Mouse (Mus musculus): ENCODE measurements at regions not wholly inside any gene's neighbourhood (a gene's known extent, or its start where the extent isn't known, plus 50 kb on each side); places are given as distances from the start of the nearest gene placed in this dataset.

GRCm38 (mm10) chr1:90311649-90312442 lies 108.1 kb downstream of the Ackr3 start:
- Histone ChIP-seq H3K9ac (replicated peaks; ENCODE audit: low read length) (no peak overlapping the region), H3K36me3 (ENCODE audit: insufficient read depth, low read length) (no peaks in the 10 kb centered on the region), H3K27ac (ENCODE audit: low read length) (no peak overlapping the region), H3K4me1 (ENCODE audit: insufficient read depth, low read length) (peaks cover 4% of the 10 kb centered on the region; the same call in 1 of the 2 replicates), H3K9me3 (ENCODE audit: low read length) (no peaks in the 10 kb centered on the region), H3K4me3 (ENCODE audit: low read length) (no peak overlapping the region), H3K4me2 (replicated peaks; ENCODE audit: low read depth, low read length) (no peak overlapping the region), H3K27me3 (ENCODE audit: insufficient read depth, low read length) (no peaks in the 10 kb centered on the region)
- 58% methylated on average over 8 of the region's 8 CpGs for WGBS
- no peak for ATAC-seq (ENCODE audit: low FRiP score, low TSS enrichment)

DNA sequence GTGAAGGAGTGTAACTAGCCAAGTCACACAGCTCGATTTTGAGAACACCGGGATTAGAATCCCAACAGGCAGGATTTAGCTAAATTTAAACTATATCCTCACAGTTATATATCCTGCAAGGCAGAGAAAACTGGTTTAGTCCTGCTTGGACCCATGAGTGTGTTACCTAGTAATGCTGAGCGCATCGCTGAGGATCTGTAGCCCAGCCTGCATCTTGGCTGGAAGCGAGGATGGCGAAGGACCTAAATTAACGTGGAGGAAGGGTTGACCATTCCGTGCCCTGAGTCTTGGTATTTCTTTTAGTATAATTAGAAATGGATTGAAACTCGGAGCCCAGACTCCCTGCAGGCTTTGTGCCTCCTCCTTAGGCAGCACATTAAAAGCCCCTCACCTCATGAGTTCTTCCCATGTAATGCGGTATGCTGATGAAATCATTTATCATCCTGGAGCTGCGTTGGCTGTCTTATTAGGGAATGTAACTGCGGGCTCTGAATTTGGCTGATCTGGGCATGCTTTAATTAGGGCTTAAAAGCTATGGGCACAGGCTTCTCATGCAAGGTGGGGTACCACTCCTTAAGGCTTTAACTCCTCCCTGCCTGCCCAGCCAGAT lies 110.1 kb downstream of the Ackr3 start:
- Histone ChIP-seq H3K27me3 (ENCODE audit: insufficient read depth, low read length) (no peaks in the 10 kb centered on the region), H3K4me1 (ENCODE audit: insufficient read depth, low read length) (peaks cover 4% of the 10 kb centered on the region; the same call in 1 of the 2 replicates), H3K4me3 (ENCODE audit: low read length) (no peak overlapping the region), H3K27ac (ENCODE audit: low read length) (no peak overlapping the region), H3K9me3 (ENCODE audit: low read length) (no peaks in the 10 kb centered on the region), H3K36me3 (ENCODE audit: insufficient read depth, low read length) (no peaks in the 10 kb centered on the region), H3K9ac (replicated peaks; ENCODE audit: low read length) (no peak overlapping the region), H3K4me2 (replicated peaks; ENCODE audit: low read depth, low read length) (no peak overlapping the region)
- WGBS, result 86% methylated on average over 12 of the region's 12 CpGs
- ATAC-seq (ENCODE audit: low FRiP score, low TSS enrichment), result no peak

DNA sequence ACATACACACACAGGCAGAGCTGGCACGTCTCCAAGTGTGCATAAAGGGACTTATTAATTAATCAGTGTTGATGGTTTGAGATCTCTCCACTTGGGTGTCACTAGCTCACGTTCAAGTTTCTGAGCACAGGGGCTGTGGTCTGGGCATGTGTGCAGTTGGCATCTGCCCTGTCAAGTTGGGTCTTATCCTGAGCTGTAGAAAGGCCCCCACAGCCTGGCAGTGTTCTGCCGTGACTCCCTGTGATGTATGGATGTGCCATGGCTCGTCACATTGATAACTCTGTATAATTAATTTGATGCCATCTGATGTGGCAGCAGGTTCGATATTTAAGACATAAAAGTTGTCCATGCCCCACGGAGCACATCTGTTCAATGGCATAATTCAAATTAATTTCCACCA lies 114.1 kb downstream of the Ackr3 start:
- WGBS, result 70% methylated on average over 6 of the region's 6 CpGs
- no peaks in the 10 kb centered on the region for H3K4me1 ChIP-seq (ENCODE audit: insufficient read depth, low read length)
- H3K27ac ChIP-seq (ENCODE audit: low read length), result no peak overlapping the region
- no peaks in the 10 kb centered on the region for H3K9me3 ChIP-seq (ENCODE audit: low read length)
- H3K4me3 ChIP-seq (ENCODE audit: low read length), result no peak overlapping the region
- H3K9ac ChIP-seq (replicated peaks; ENCODE audit: low read length), result no peak overlapping the region
- no peak overlapping the region for H3K4me2 ChIP-seq (replicated peaks; ENCODE audit: low read depth, low read length)
- H3K36me3 ChIP-seq (ENCODE audit: insufficient read depth, low read length), result no peaks in the 10 kb centered on the region
- no peak for ATAC-seq (ENCODE audit: low FRiP score, low TSS enrichment)
- no peaks in the 10 kb centered on the region for H3K27me3 ChIP-seq (ENCODE audit: insufficient read depth, low read length)

DNA sequence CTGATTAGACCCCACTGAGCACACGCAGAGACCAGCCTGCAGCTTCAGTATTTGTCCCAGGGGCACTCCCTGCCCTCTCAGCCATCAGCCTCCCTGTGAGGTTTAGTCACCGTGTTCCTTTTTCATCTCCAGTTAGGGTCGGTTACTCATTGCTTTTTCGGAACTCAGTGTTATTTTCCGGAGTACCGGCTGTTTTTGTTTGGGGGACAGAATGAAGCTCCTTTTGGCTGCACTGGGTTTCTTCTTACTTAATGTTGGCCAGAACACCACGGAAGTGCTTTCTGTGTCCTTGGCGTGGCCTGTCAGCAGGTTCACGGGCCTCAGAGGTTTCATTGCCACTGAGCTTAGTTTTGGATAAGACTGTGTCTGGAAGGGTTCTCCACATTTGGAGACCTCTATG lies 114.7 kb downstream of the Ackr3 start:
- Histone ChIP-seq H3K27me3 (ENCODE audit: insufficient read depth, low read length) (no peaks in the 10 kb centered on the region), H3K4me3 (ENCODE audit: low read length) (no peak overlapping the region), H3K9ac (replicated peaks; ENCODE audit: low read length) (no peak overlapping the region), H3K36me3 (ENCODE audit: insufficient read depth, low read length) (no peaks in the 10 kb centered on the region), H3K9me3 (ENCODE audit: low read length) (no peaks in the 10 kb centered on the region), H3K4me1 (ENCODE audit: insufficient read depth, low read length) (no peaks in the 10 kb centered on the region), H3K27ac (ENCODE audit: low read length) (no peak overlapping the region), H3K4me2 (replicated peaks; ENCODE audit: low read depth, low read length) (no peak overlapping the region)
- 74% methylated on average over 9 of the region's 9 CpGs for WGBS
- no peak for ATAC-seq (ENCODE audit: low FRiP score, low TSS enrichment)

- WGBS, result 58% methylated on average over 9 of the region's 9 CpGs
- Histone ChIP-seq H3K4me3 (ENCODE audit: low read length) (no peak overlapping the region), H3K9me3 (ENCODE audit: low read length) (no peaks in the 10 kb centered on the region), H3K27ac (ENCODE audit: low read length) (no peak overlapping the region), H3K4me2 (replicated peaks; ENCODE audit: low read depth, low read length) (no peak overlapping the region), H3K27me3 (ENCODE audit: insufficient read depth, low read length) (no peaks in the 10 kb centered on the region), H3K36me3 (ENCODE audit: insufficient read depth, low read length) (no peaks in the 10 kb centered on the region), H3K4me1 (ENCODE audit: insufficient read depth, low read length) (peaks cover 11% of the 10 kb centered on the region), H3K9ac (replicated peaks; ENCODE audit: low read length) (no peak overlapping the region)
- ATAC-seq (ENCODE audit: low FRiP score, low TSS enrichment), result no peak
Measured at GRCm38 (mm10) chr1:90320518-90320917, 116.7 kb downstream of the Ackr3 start.

DNA sequence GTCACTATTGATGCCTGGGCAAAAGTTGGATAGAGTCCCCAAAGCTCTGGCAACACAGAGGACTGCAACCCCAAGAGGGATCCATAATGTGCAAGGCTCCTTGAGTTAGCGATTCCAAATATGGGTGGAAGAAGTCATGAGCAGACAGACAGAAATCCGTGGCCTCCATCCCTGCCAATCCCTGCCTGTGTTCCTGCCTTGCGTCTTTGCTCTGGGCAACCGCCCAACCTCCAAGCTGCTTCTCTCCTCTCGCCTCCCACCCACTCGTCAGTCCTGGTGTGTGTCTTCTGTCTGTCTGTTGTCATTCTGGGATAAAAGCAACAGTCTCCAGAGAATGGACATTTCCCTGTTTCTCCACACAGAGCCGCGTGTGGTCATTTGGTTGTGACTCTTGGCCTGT lies 117.7 kb downstream of the Ackr3 start:
- Histone ChIP-seq H3K9ac (replicated peaks; ENCODE audit: low read length) (no peak overlapping the region), H3K4me1 (ENCODE audit: insufficient read depth, low read length) (peaks cover 15% of the 10 kb centered on the region), H3K4me3 (ENCODE audit: low read length) (no peak overlapping the region), H3K27me3 (ENCODE audit: insufficient read depth, low read length) (no peaks in the 10 kb centered on the region), H3K4me2 (replicated peaks; ENCODE audit: low read depth, low read length) (no peak overlapping the region), H3K9me3 (ENCODE audit: low read length) (no peaks in the 10 kb centered on the region), H3K36me3 (ENCODE audit: insufficient read depth, low read length) (no peaks in the 10 kb centered on the region), H3K27ac (ENCODE audit: low read length) (no peak overlapping the region)
- WGBS, result 88% methylated on average over 8 of the region's 8 CpGs
- no peak for ATAC-seq (ENCODE audit: low FRiP score, low TSS enrichment)

DNA sequence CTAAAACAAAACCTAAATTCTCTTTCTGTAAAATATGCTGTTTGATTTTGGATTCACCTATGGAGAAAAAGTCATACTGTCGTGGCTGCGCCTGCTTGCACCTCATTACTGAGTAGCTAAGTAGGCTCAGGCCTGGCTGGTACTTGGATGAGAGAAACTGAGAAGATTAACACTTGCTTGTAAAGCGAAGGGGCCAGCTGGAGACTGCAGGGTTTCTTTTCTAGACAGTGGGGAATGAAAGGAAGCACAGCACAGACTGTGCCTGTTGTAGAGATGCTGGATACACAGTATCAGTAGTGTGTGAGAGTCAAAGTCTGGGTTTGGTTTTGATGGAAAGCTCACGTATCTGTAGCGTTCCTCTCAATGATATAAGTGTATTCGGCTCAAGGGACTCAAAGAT lies 123.5 kb downstream of the Ackr3 start:
- H3K4me3 ChIP-seq (ENCODE audit: low read length), result no peak overlapping the region
- H3K4me2 ChIP-seq (replicated peaks; ENCODE audit: low read depth, low read length), result no peak overlapping the region
- no peaks in the 10 kb centered on the region for H3K36me3 ChIP-seq (ENCODE audit: insufficient read depth, low read length)
- peaks cover 15% of the 10 kb centered on the region for H3K4me1 ChIP-seq (ENCODE audit: insufficient read depth, low read length)
- WGBS, result 66% methylated on average over 6 of the region's 6 CpGs
- H3K9me3 ChIP-seq (ENCODE audit: low read length), result no peaks in the 10 kb centered on the region
- H3K27me3 ChIP-seq (ENCODE audit: insufficient read depth, low read length), result no peaks in the 10 kb centered on the region
- no peak overlapping the region for H3K9ac ChIP-seq (replicated peaks; ENCODE audit: low read length)
- no peak overlapping the region for H3K27ac ChIP-seq (ENCODE audit: low read length)
- ATAC-seq (ENCODE audit: low FRiP score, low TSS enrichment), result no peak

DNA sequence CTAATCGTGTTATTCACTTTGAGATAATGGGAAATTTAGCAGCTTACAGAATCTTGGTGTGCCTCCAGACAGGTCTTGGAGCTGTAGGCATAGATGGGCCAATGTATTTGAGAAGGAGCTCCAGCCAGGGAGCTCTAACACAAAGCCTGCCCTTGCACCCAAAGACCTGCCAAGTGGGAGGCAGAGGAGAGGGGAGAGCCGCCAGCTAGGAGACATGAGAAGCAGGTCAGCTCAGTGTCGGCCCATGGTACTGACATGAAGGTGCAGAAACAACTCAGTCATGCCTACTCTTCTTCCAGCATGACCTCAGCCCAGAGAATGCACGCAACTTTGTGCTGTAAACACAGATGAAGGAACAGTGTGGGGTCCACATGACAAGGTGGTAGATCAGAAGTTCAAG lies 128.8 kb downstream of the Ackr3 start:
- no peak overlapping the region for H3K27ac ChIP-seq (ENCODE audit: low read length)
- peaks cover 26% of the 10 kb centered on the region for H3K4me1 ChIP-seq (ENCODE audit: insufficient read depth, low read length)
- ATAC-seq (ENCODE audit: low FRiP score, low TSS enrichment), result no peak
- 89% methylated on average over 4 of the region's 4 CpGs for WGBS
- H3K4me2 ChIP-seq (replicated peaks; ENCODE audit: low read depth, low read length), result no peak overlapping the region
- no peak overlapping the region for H3K4me3 ChIP-seq (ENCODE audit: low read length)
- no peaks in the 10 kb centered on the region for H3K9me3 ChIP-seq (ENCODE audit: low read length)
- H3K9ac ChIP-seq (replicated peaks; ENCODE audit: low read length), result no peak overlapping the region
- no peaks in the 10 kb centered on the region for H3K27me3 ChIP-seq (ENCODE audit: insufficient read depth, low read length)
- H3K36me3 ChIP-seq (ENCODE audit: insufficient read depth, low read length), result no peaks in the 10 kb centered on the region

DNA sequence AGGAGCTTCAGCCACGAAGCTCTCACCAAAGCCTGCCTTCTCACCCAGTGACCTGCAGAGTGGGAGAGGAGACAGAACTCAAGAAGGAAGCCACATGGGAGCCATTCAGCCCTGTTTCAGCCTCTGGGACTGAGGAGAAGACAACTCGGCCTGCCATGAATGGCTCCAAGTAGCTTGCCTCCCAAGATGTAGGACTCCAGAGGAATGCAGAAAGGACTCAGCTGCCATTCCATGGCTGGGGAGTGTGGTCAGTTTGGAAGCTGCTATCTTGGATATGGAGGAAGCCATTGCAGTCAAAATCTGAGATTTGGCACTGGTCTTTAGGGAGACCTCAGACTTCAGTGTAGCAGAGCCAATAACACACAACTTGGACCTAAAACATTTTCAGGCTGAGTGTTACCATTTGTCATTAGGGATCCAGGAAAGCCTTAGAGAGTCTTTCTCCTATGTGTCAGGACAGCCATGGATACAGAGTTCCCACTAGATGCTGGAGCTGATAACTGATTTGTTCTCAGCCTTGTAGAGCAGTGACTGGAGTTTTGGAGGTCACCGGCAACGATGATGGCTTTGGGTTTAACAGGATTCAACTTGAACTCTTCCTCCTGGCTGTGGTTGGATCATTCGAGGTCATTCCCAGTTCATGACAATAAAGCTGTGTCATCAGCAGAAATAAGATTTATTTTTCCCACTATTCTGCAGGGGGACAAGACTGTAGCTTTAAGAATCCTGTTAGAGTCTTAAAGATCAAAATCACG lies 130.1 kb downstream of the Ackr3 start:
- H3K9me3 ChIP-seq (ENCODE audit: low read length), result no peaks in the 10 kb centered on the region
- no peaks in the 10 kb centered on the region for H3K27me3 ChIP-seq (ENCODE audit: insufficient read depth, low read length)
- no peaks in the 10 kb centered on the region for H3K36me3 ChIP-seq (ENCODE audit: insufficient read depth, low read length)
- peaks cover 26% of the 10 kb centered on the region for H3K4me1 ChIP-seq (ENCODE audit: insufficient read depth, low read length)
- H3K9ac ChIP-seq (replicated peaks; ENCODE audit: low read length), result no peak overlapping the region
- H3K27ac ChIP-seq (ENCODE audit: low read length), result peak overlapping the region; percentile 58
- no peak for ATAC-seq (ENCODE audit: low FRiP score, low TSS enrichment)
- no peak overlapping the region for H3K4me3 ChIP-seq (ENCODE audit: low read length)
- 50% methylated on average over 6 of the region's 6 CpGs for WGBS
- H3K4me2 ChIP-seq (replicated peaks; ENCODE audit: low read depth, low read length), result no peak overlapping the region

All from kidney, embryonic 16.5 days (tissue).